8 mouse cellular contexts compared by ENCODE assay signal in the genomic region with DNA sequence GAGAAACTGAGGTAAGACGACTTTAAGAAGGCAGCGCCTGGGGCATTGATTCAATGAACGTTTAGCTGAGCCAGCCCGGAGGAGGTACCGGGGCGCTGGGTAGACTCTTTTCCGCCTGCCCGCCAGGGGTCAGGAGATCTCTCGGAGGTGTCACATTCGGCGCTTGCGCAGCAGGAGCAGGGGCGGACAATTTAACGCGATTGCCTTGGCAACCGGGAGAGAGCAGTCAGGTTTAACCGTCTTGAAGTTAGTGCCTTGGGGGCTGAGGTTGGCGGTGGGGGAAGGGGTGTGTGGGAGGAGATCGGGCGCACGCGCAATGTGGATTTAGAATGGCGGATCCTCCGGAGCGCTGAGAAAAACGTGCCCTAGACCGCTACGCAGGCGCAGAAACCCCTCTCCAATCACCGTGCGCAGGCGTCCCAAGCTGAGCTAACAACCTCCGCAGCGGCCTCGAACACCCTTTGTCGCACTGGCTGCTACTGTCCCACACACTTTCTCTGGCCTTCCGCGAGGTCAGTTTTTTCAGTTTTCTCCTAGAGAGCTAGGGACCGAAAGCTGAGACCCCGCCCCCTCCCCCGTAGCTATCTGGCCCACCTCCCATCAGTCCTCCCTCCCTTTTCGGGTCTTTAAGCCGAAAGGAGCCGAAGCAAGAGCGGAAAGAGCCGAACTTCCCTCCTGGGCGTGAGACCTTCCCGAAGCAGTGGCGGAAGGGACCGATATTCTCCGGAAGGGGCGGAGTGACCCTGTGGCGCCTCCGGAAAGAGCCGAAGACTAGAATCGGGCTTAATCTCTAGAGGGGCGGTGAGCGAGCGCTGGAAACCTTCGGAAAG. TPM values are rescaled to one million over a fixed set of nuclear protein-coding genes. Genes with fewer than 3 reads are reported as not detected.
A peak's percentile ranks its signal among the peaks of the same experiment; 100 is the strongest.
DNase-seq lines count a peak whose midpoint lies in the region; ATAC-seq lines count a peak whose summit lies in the region.

No protein-coding gene starts in this region.

- peaks cover 26% of the 10 kb centered on the region for H3K4me1 ChIP-seq in lung, embryonic 16.5 days (replicated peaks; ENCODE audit: control insufficient read depth, insufficient read depth, low read length)

- no peaks in the 10 kb centered on the region for H3K9me3 ChIP-seq in lung, embryonic 16.5 days (ENCODE audit: control insufficient read depth, low read length)

- H3K27me3 ChIP-seq in lung, embryonic 16.5 days (ENCODE audit: control insufficient read depth, insufficient read depth, low read depth, low read length) = peaks cover 24% of the 10 kb centered on the region

- peak overlapping the region; percentile 85 for H3K4me3 ChIP-seq in lung, embryonic 16.5 days (ENCODE audit: low read length)

- peak; percentile 91 for DNase-seq in MEL-GATA-1-ER (ENCODE audit: extremely low read depth, low read depth)
- peak; percentile 99 for DNase-seq in cerebellum, adult 8-10 months
- peak; percentile 99 for DNase-seq in forelimb bud, embryonic 11.5 days (ENCODE audit: low read depth, low spot score)
- peak; percentile 98 for DNase-seq in layer of hippocampus, adult 9-10 months (ENCODE audit: low spot score)
- peak; percentile 98 for DNase-seq in ovary, postnatal 10 days (ENCODE audit: low spot score)
- DNase-seq in thymus, postnatal 10 days (ENCODE audit: low spot score in 2 of 2) = peak; percentile 97 to 99

- H3K9ac ChIP-seq in lung, embryonic 16.5 days (ENCODE audit: low read length) = peak overlapping the region; percentile 96

- peak; percentile 68 to 69 for ATAC-seq in hematopoietic stem cell, adult 5-6 weeks (replicated peaks in 1 of 2; ENCODE audit: insufficient read depth in 1 of 2, low FRiP score in 2 of 2, low TSS enrichment in 1 of 2, low read depth in 1 of 2, poor library complexity in 2 of 2, severe bottlenecking in 2 of 2)
- ATAC-seq in lung, embryonic 16.5 days (ENCODE audit: low read depth) = peak; percentile 92

- H3K36me3 ChIP-seq in lung, embryonic 16.5 days (ENCODE audit: control insufficient read depth, insufficient read depth, low read length) = 0 out of 2 replicates have a peak, but pooled peaks cover under 1% of the 10 kb centered on the region

- H3K27ac ChIP-seq in lung, embryonic 16.5 days (ENCODE audit: low read length) = peak overlapping the region; percentile 100

- under 1% methylated on average over 59 of the region's 60 CpGs for WGBS in lung, embryonic 16.5 days

- peak overlapping the region; percentile 92 for H3K4me2 ChIP-seq in lung, embryonic 16.5 days (ENCODE audit: low read depth, low read length)

RNA-seq across cellular contexts. Expression of gene U2af2, which starts 0.8 kb away (rescaled TPM):
- total RNA-seq in hematopoietic stem cell, adult 5-6 weeks (2017) = 229 and 261 TPM in 2 replicates
- polyA plus RNA-seq in lung, embryonic 16.5 days (2015; fragmentation: Nextera tagmentation; extraction: Ambion mirVana) = 109 and 110 TPM in 2 replicates

RNA-seq across cellular contexts. Expression of gene Zfp580, which starts 9.8 kb away (rescaled TPM):
- 2.1 and 2.4 TPM in 2 replicates for total RNA-seq in hematopoietic stem cell, adult 5-6 weeks (2017)
- 26.7 and 27.0 TPM in 2 replicates for polyA plus RNA-seq in lung, embryonic 16.5 days (2015; fragmentation: Nextera tagmentation; extraction: Ambion mirVana)

RNA-seq across cellular contexts. Expression of gene Epn1, which starts 18.9 kb away (rescaled TPM):
- 25.7 and 38.2 TPM in 2 replicates for total RNA-seq in hematopoietic stem cell, adult 5-6 weeks (2017)
- polyA plus RNA-seq in lung, embryonic 16.5 days (2015; fragmentation: Nextera tagmentation; extraction: Ambion mirVana) = 53.8 and 54.8 TPM in 2 replicates

RNA-seq across cellular contexts. Expression of gene Zfp784, which starts 22.9 kb away (rescaled TPM):
- total RNA-seq in hematopoietic stem cell, adult 5-6 weeks (2017) = 3.9 and 5.9 TPM in 2 replicates
- polyA plus RNA-seq in lung, embryonic 16.5 days (2015; fragmentation: Nextera tagmentation; extraction: Ambion mirVana) = 4.9 and 7.0 TPM in 2 replicates

RNA-seq across cellular contexts. Expression of gene 4632433K11Rik, which starts 27.2 kb away (rescaled TPM):
- total RNA-seq in hematopoietic stem cell, adult 5-6 weeks (2017) = 1.3 TPM in 1 of 2 replicates, not detected in the other
- not detected in 2 replicates for polyA plus RNA-seq in lung, embryonic 16.5 days (2015; fragmentation: Nextera tagmentation; extraction: Ambion mirVana)

Comparison
In these comparisons a context has a peak if more than half of its experiments do, and no peak if none do; other contexts are left out.
1. Peak in every context shown above with its lines: DNase-seq, ATAC-seq, H3K4me3 ChIP-seq and H3K27ac ChIP-seq.